Mouse (Mus musculus) thymus, adult 18-20 months (tissue): ENCODE results near the gene Hao1.

ENCODE experiments used
- DNase-seq, 2 experiments: peaks; one replicate each; pipeline ENCODE4 v3.0.0; 2022; ENCODE audit warnings: mixed read lengths in 2 of 2

Gene Hao1

GRCm38 (mm10) chr2:134462321-134462720, 91.8 kb downstream of the Hao1 start:
- no peak for DNase-seq

GRCm38 (mm10) chr2:134460831-134461230, 93.3 kb downstream of the Hao1 start:
- DNase-seq = no peak

- DNase-seq = no peak
Observed at GRCm38 (mm10) chr2:134456065-134456505, 98.1 kb downstream of the Hao1 start.

GRCm38 (mm10) chr2:134452748-134453147, 101.4 kb downstream of the Hao1 start:
- DNase-seq = no peak

GRCm38 (mm10) chr2:134450976-134451375, 103.2 kb downstream of the Hao1 start:
- no peak for DNase-seq
